Mouse (Mus musculus) right cerebral cortex, postnatal 4 days (tissue): ENCODE results near the gene A3galt2.

ENCODE experiments used
- DNase-seq: peaks from one replicate; pipeline ENCODE4 v3.0.0-alpha.2; 2022

Gene A3galt2

GRCm38 (mm10) chr4:128729033-128729708 lies 26.0 kb upstream of the A3galt2 start:
- no peak for DNase-seq

- no peak for DNase-seq
Measured at GRCm38 (mm10) chr4:128729709-128730037, 25.5 kb upstream of the A3galt2 start.

- no peak for DNase-seq
Measured at GRCm38 (mm10) chr4:128730271-128730670, 24.9 kb upstream of the A3galt2 start.

GRCm38 (mm10) chr4:128732794-128733193 lies 22.4 kb upstream of the A3galt2 start:
- DNase-seq, result no peak

GRCm38 (mm10) chr4:128733496-128733895 lies 21.7 kb upstream of the A3galt2 start:
- no peak for DNase-seq

GRCm38 (mm10) chr4:128734217-128734616 lies 20.9 kb upstream of the A3galt2 start:
- DNase-seq, result no peak

- DNase-seq, result no peak
Measured at GRCm38 (mm10) chr4:128734721-128735671, 20.2 kb upstream of the A3galt2 start.

GRCm38 (mm10) chr4:128737137-128737589 lies 18.0 kb upstream of the A3galt2 start:
- no peak for DNase-seq

GRCm38 (mm10) chr4:128737825-128738610 lies 17.1 kb upstream of the A3galt2 start:
- no peak for DNase-seq

- DNase-seq, result no peak
Measured at GRCm38 (mm10) chr4:128740878-128741277, 14.3 kb upstream of the A3galt2 start.

GRCm38 (mm10) chr4:128741906-128742305 lies 13.3 kb upstream of the A3galt2 start:
- DNase-seq, result no peak

- no peak for DNase-seq
Measured at GRCm38 (mm10) chr4:128742379-128742970, 12.7 kb upstream of the A3galt2 start.

- no peak for DNase-seq
Measured at GRCm38 (mm10) chr4:128743031-128743626, 12.0 kb upstream of the A3galt2 start.

- no peak for DNase-seq
Measured at GRCm38 (mm10) chr4:128745160-128745559, 10.0 kb upstream of the A3galt2 start.

GRCm38 (mm10) chr4:128747614-128748270 lies 7.4 kb upstream of the A3galt2 start:
- no peak for DNase-seq

GRCm38 (mm10) chr4:128748309-128748708 lies 6.9 kb upstream of the A3galt2 start:
- DNase-seq, result no peak

- DNase-seq, result no peak
Measured at GRCm38 (mm10) chr4:128751006-128751405, 4.2 kb upstream of the A3galt2 start.

- no peak for DNase-seq
Measured at GRCm38 (mm10) chr4:128752031-128752757, 3.0 kb upstream of the A3galt2 start.

GRCm38 (mm10) chr4:128753571-128753970 lies 1.6 kb upstream of the A3galt2 start:
- no peak for DNase-seq

GRCm38 (mm10) chr4:128755900-128756299 lies 736 bp downstream of the A3galt2 start:
- DNase-seq, result no peak

- no peak for DNase-seq
Measured at GRCm38 (mm10) chr4:128759214-128759613, 4.0 kb downstream of the A3galt2 start.
